Mouse (Mus musculus) embryonic facial prominence, embryonic 11.5 days (tissue): ENCODE data around the gene Kdm4c. TPM values are rescaled to one million over a fixed set of nuclear protein-coding genes. Genes with fewer than 3 reads are reported as not detected.

Experiments
- ATAC-seq: fragments of 200-750 bp; cut with Nextera tagmentation; replicated peaks from 2 replicates; pipeline ENCODE4 v1.8.0; 2017; ENCODE audit warnings: low read depth; ENCODE audit not compliant: insufficient number of reproducible peaks, low FRiP score, low TSS enrichment
- DNase-seq: peaks from one replicate; pipeline ENCODE4 v3.0.0-alpha.2; 2015; ENCODE audit warnings: low spot score
- H3K27ac ChIP-seq: fragments of 300-500 bp; sonication (generic); replicated peaks from 2 replicates; pipeline ENCODE4 v1.5.1; 2014; ENCODE audit warnings: mild to moderate bottlenecking, low read depth, low read length, control low read depth
- H3K27me3 ChIP-seq: fragments of 300-500 bp; sonication (generic); 2 replicates; pipeline ENCODE4 v1.6.1; 2014; ENCODE audit warnings: mild to moderate bottlenecking, low read length, moderate library complexity, mixed read lengths; ENCODE audit not compliant: control insufficient read depth, insufficient read depth
- H3K36me3 ChIP-seq: fragments of 300-500 bp; sonication (generic); replicated peaks from 2 replicates; pipeline ENCODE4 v1.6.1; 2014; ENCODE audit warnings: low read depth, mild to moderate bottlenecking, low read length, moderate library complexity, mixed read lengths; ENCODE audit not compliant: control insufficient read depth, insufficient read depth
- H3K4me1 ChIP-seq: fragments of 300-500 bp; sonication (generic); 2 replicates; pipeline ENCODE4 v1.6.1; 2014; ENCODE audit warnings: low read length, mixed read lengths; ENCODE audit not compliant: control insufficient read depth, insufficient read depth
- H3K4me2 ChIP-seq: fragments of 300-500 bp; sonication (generic); 2 replicates; pipeline ENCODE4 v1.6.1; 2014; ENCODE audit warnings: low read depth, mild to moderate bottlenecking, control low read depth, low read length, moderate library complexity
- H3K4me3 ChIP-seq: fragments of 300-500 bp; sonication (generic); 2 replicates; pipeline ENCODE4 v1.5.1; 2014; ENCODE audit warnings: low read depth, low read length, control low read depth
- H3K9ac ChIP-seq: fragments of 300-500 bp; sonication (generic); replicated peaks from 2 replicates; pipeline ENCODE4 v1.6.1; 2014; ENCODE audit warnings: mild to moderate bottlenecking, control low read depth, low read length
- H3K9me3 ChIP-seq: fragments of 300-500 bp; sonication (generic); replicated peaks from 2 replicates; pipeline ENCODE4 v1.6.1; 2016; ENCODE audit warnings: mild to moderate bottlenecking, low read length, inconsistent platforms, mixed read lengths; ENCODE audit not compliant: control insufficient read depth
- WGBS: fragments of 180-500 bp; shearing (Covaris S2); extraction: QIAGEN DNeasy Blood & Tissue Kit; methylation state at CpG from one replicate; pipeline ENCODE4 v1.1.7; 2014; 5-methylcytosine and 5-hydroxymethylcytosine counted together
- polyA plus RNA-seq: library from polyadenylated mRNA; unstranded; fragments of >200 nt; fragmentation: Nextera tagmentation; extraction: Ambion mirVana; gene quantifications from 2 replicates; pipeline ENCODE4 v1.2.1, GENCODE M21; 2014

The Kdm4c gene
- polyA plus RNA-seq, 1 experiment from 2014 or later = 12.7 TPM

- no peak for ATAC-seq
- no peaks in the 10 kb centered on the region for H3K27me3 ChIP-seq
- H3K4me1 ChIP-seq = no peaks in the 10 kb centered on the region
- WGBS = 95% methylated on average over 1 of the region's 1 CpGs
- no peak overlapping the region for H3K27ac ChIP-seq
- no peaks in the 10 kb centered on the region for H3K9me3 ChIP-seq
- DNase-seq = no peak
- no peaks in the 10 kb centered on the region for H3K36me3 ChIP-seq
- no peak overlapping the region for H3K4me2 ChIP-seq
- no peak overlapping the region for H3K9ac ChIP-seq
- H3K4me3 ChIP-seq = no peak overlapping the region
Observed at GRCm38 (mm10) chr4:74277486-74277885, 35.2 kb downstream of the Kdm4c start.

GRCm38 (mm10) chr4:74280170-74280569 lies 37.9 kb downstream of the Kdm4c start:
- H3K27me3 ChIP-seq = no peaks in the 10 kb centered on the region
- no peak overlapping the region for H3K4me2 ChIP-seq
- H3K9ac ChIP-seq = no peak overlapping the region
- no peak overlapping the region for H3K4me3 ChIP-seq
- H3K27ac ChIP-seq = no peak overlapping the region
- ATAC-seq = no peak
- no peak for DNase-seq
- 86% methylated on average over 3 of the region's 3 CpGs for WGBS
- no peaks in the 10 kb centered on the region for H3K4me1 ChIP-seq
- H3K36me3 ChIP-seq = no peaks in the 10 kb centered on the region
- H3K9me3 ChIP-seq = no peaks in the 10 kb centered on the region

GRCm38 (mm10) chr4:74287851-74288250 lies 45.6 kb downstream of the Kdm4c start:
- no peaks in the 10 kb centered on the region for H3K9me3 ChIP-seq
- no peak for ATAC-seq
- H3K36me3 ChIP-seq = no peaks in the 10 kb centered on the region
- H3K27ac ChIP-seq = no peak overlapping the region
- H3K27me3 ChIP-seq = no peaks in the 10 kb centered on the region
- H3K4me1 ChIP-seq = no peaks in the 10 kb centered on the region
- no peak overlapping the region for H3K9ac ChIP-seq
- DNase-seq = no peak
- no peak overlapping the region for H3K4me3 ChIP-seq
- H3K4me2 ChIP-seq = no peak overlapping the region
- WGBS = 94% methylated on average over 3 of the region's 3 CpGs

GRCm38 (mm10) chr4:74294726-74295125 lies 52.4 kb downstream of the Kdm4c start:
- no peaks in the 10 kb centered on the region for H3K4me1 ChIP-seq
- no peaks in the 10 kb centered on the region for H3K9me3 ChIP-seq
- H3K36me3 ChIP-seq = no peaks in the 10 kb centered on the region
- no peaks in the 10 kb centered on the region for H3K27me3 ChIP-seq
- no peak overlapping the region for H3K4me2 ChIP-seq
- H3K9ac ChIP-seq = no peak overlapping the region
- WGBS = 71% methylated on average over 3 of the region's 3 CpGs
- no peak for ATAC-seq
- no peak for DNase-seq
- H3K4me3 ChIP-seq = no peak overlapping the region
- no peak overlapping the region for H3K27ac ChIP-seq

GRCm38 (mm10) chr4:74305315-74306105 lies 63.2 kb downstream of the Kdm4c start:
- Histone ChIP-seq H3K4me3 (no peak overlapping the region), H3K4me2 (no peak overlapping the region), H3K27ac (no peak overlapping the region), H3K9me3 (no peaks in the 10 kb centered on the region), H3K36me3 (no peaks in the 10 kb centered on the region), H3K9ac (no peak overlapping the region), H3K27me3 (no peaks in the 10 kb centered on the region), H3K4me1 (no peaks in the 10 kb centered on the region)
- ATAC-seq (no peak), DNase-seq (no peak)
- WGBS = 93% methylated on average over 5 of the region's 5 CpGs

- no peak overlapping the region for H3K9ac ChIP-seq
- no peaks in the 10 kb centered on the region for H3K4me1 ChIP-seq
- H3K27ac ChIP-seq = no peak overlapping the region
- no peak for DNase-seq
- H3K9me3 ChIP-seq = no peaks in the 10 kb centered on the region
- WGBS = 98% methylated on average over 5 of the region's 5 CpGs
- no peak overlapping the region for H3K4me3 ChIP-seq
- no peak for ATAC-seq
- no peaks in the 10 kb centered on the region for H3K36me3 ChIP-seq
- H3K4me2 ChIP-seq = no peak overlapping the region
- no peaks in the 10 kb centered on the region for H3K27me3 ChIP-seq
Observed at GRCm38 (mm10) chr4:74311135-74311534, 68.8 kb downstream of the Kdm4c start.

- no peak overlapping the region for H3K4me3 ChIP-seq
- H3K36me3 ChIP-seq = no peaks in the 10 kb centered on the region
- H3K4me1 ChIP-seq = no peaks in the 10 kb centered on the region
- no peaks in the 10 kb centered on the region for H3K9me3 ChIP-seq
- 91% methylated on average over 2 of the region's 2 CpGs for WGBS
- H3K4me2 ChIP-seq = no peak overlapping the region
- DNase-seq (no peak), ATAC-seq (no peak)
- H3K27me3 ChIP-seq = no peaks in the 10 kb centered on the region
- H3K27ac ChIP-seq = no peak overlapping the region
- H3K9ac ChIP-seq = no peak overlapping the region
Observed at GRCm38 (mm10) chr4:74312858-74313257, 70.6 kb downstream of the Kdm4c start.

- Histone ChIP-seq H3K36me3 (no peaks in the 10 kb centered on the region), H3K27ac (no peak overlapping the region), H3K9me3 (no peaks in the 10 kb centered on the region), H3K4me1 (no peaks in the 10 kb centered on the region), H3K27me3 (no peaks in the 10 kb centered on the region), H3K4me2 (no peak overlapping the region), H3K9ac (no peak overlapping the region), H3K4me3 (no peak overlapping the region)
- ATAC-seq (no peak), DNase-seq (no peak)
- WGBS = 94% methylated on average over 5 of the region's 5 CpGs
Observed at GRCm38 (mm10) chr4:74315388-74315787, 73.1 kb downstream of the Kdm4c start.
